Mouse (Mus musculus): ENCODE data around the gene Cfap52.

DNA sequence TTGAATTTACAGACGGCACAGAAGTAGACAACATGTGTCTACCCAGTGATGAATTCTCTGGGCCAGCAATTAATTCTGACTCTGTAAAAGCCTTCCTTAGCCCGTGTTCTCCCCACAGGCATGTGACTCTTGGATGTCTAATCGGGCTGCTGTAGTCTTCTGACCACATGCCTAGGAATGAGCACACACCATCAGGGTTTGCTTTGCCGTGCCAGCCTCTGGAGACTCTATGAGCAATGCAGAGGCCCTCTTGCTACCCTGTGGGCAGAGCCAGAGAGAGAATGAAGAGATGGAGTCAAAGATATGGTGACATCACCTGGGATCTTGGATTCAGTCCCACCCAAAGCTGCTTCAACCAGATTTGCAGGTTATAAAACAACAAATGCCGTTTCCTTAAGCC lies 54.4 kb downstream of the Cfap52 start:
- TF ChIP-seq POLR2A (IDR thresholded peaks at IDR 0.05; ENCODE audit: control insufficient read depth, extremely low read depth, insufficient read depth, low read length, poor library complexity) (no peak), CTCF (IDR thresholded peaks at IDR 0.05; ENCODE audit: borderline replicate concordance, control insufficient read depth, extremely low read depth, insufficient read depth, low read length, poor library complexity) (no peak)
